Mouse (Mus musculus): ENCODE measurements around the gene Hist1h3e.
"Not testable (repeated sequence)": the region's sequence is repeated elsewhere in the genome, so short reads cannot be mapped to it uniquely, and the experiment has no call there.

DNA sequence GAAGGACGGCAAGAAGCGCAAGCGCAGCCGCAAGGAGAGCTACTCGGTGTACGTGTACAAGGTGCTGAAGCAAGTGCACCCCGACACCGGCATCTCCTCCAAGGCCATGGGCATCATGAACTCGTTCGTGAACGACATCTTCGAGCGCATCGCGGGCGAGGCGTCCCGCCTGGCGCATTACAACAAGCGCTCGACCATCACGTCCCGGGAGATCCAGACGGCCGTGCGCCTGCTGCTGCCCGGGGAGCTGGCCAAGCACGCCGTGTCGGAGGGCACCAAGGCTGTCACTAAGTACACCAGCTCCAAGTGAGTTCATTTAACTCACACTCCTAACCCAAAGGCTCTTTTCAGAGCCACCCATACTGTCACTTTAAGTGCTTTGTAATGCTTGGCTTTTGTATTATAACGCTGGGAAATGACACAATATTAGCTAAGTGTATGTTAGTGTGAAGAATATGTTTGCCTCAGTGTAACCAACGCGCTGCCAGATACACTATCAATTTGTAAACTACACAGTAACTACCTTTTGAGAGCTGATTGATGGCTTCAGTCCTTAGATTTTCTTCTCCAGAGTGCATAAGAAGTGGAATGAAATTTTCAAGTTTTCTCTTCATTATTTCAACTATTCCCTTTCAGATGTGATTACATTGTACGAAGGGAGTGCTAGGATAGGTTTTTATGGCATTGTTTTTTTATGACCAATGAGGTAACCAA lies 9.5 kb upstream of the Hist1h3e start:
- not testable (repeated sequence) for TF ChIP-seq CTCF (conservative IDR thresholded peaks at IDR 0.05; ENCODE audit: insufficient read depth, insufficient read length, low read depth, low read length); POLR2A (IDR thresholded peaks at IDR 0.05; ENCODE audit: low read depth, low read length)

Data from kidney, adult 2 months (tissue).